Mouse (Mus musculus): ENCODE results near the gene Gm43064. TPM values are rescaled to one million over a fixed set of nuclear protein-coding genes. Genes with fewer than 3 reads are reported as not detected.

Gene Gm43064
- polyA plus RNA-seq, 1 experiment from 2014 or later = not detected

DNA sequence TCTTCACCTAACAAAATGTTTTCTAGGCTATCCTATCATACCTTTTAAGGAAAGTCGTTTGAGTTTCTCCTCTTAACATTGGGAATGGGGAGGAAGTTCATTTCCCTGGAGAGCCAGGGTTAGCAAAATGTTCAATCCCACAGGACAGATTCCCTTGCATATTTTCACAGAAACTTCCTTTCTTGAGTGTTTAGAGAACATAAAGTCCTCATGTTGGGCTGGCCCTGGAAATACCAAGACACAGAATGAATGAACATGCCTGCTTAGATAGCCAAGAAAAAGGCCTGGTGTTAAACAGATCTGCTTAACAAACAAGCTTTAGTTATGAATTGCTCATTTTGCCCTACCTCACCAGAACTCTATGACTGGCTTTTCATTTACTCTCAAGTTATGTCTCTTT, 16.8 kb upstream of the Gm43064 start:
- no peak overlapping the region for H3K4me2 ChIP-seq (replicated peaks; ENCODE audit: low read depth, low read length)
- no peaks in the 10 kb centered on the region for H3K27me3 ChIP-seq (replicated peaks; ENCODE audit: insufficient read depth, low read length)
- ATAC-seq = no peak
- no peak overlapping the region for H3K27ac ChIP-seq (ENCODE audit: low read length)
- no peaks in the 10 kb centered on the region for H3K36me3 ChIP-seq (ENCODE audit: insufficient read depth, low read length)
- no peak for TF ChIP-seq EP300 (IDR thresholded peaks at IDR 0.05)
- H3K9ac ChIP-seq (replicated peaks; ENCODE audit: low read depth) = no peak overlapping the region
- peaks cover 7% of the 10 kb centered on the region for H3K4me1 ChIP-seq (ENCODE audit: insufficient read depth, low read depth, low read length)
- H3K4me3 ChIP-seq (ENCODE audit: low read depth, low read length) = no peak overlapping the region
- no peak for DNase-seq (ENCODE audit: low spot score)
- no peaks in the 10 kb centered on the region for H3K9me3 ChIP-seq (ENCODE audit: low read length)
- 67% methylated on average over 1 of the region's 1 CpGs for WGBS

- Histone ChIP-seq H3K4me1 (ENCODE audit: insufficient read depth, low read depth, low read length) (no peaks in the 10 kb centered on the region), H3K27ac (ENCODE audit: low read length) (no peak overlapping the region), H3K9ac (replicated peaks; ENCODE audit: low read depth) (no peak overlapping the region), H3K4me3 (ENCODE audit: low read depth, low read length) (no peak overlapping the region), H3K9me3 (ENCODE audit: low read length) (no peaks in the 10 kb centered on the region), H3K36me3 (ENCODE audit: insufficient read depth, low read length) (no peaks in the 10 kb centered on the region), H3K27me3 (replicated peaks; ENCODE audit: insufficient read depth, low read length) (no peaks in the 10 kb centered on the region), H3K4me2 (replicated peaks; ENCODE audit: low read depth, low read length) (no peak overlapping the region)
- 56% methylated on average over 2 of the region's 2 CpGs for WGBS
- TF ChIP-seq CTCF (IDR thresholded peaks at IDR 0.05) (no peak), EP300 (IDR thresholded peaks at IDR 0.05) (no peak)
- DNase-seq (ENCODE audit: low spot score) (no peak), ATAC-seq (no peak)
Measured at GRCm38 (mm10) chr3:103796389-103796788, 13.0 kb upstream of the Gm43064 start.

DNA sequence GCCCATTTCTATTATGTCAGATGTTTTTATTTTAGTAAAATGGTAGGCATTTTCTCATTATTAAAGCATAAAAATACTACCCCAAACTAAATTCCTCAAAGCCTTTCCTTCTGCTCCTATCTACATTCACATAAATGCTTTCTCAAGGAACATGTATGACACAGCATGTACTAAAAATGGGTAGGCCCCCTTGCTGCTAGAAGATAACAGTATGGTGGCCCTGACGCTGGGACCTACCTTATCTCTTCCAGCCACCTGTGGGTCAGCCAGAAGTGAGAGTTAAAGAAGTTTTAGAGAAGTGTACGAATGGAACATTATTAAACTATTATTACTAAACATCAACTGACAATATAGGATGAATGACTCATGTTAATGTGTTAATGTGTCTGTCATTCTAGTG, 9.9 kb upstream of the Gm43064 start:
- ATAC-seq = no peak

GRCm38 (mm10) chr3:103801631-103802531, 7.5 kb upstream of the Gm43064 start:
- H3K9me3 ChIP-seq (ENCODE audit: low read length) = no peaks in the 10 kb centered on the region
- TF ChIP-seq CTCF (IDR thresholded peaks at IDR 0.05) (no peak), EP300 (IDR thresholded peaks at IDR 0.05) (peak; percentile 81)
- DNase-seq (ENCODE audit: low spot score) = peak; percentile 99
- H3K4me3 ChIP-seq (ENCODE audit: low read depth, low read length) = no peak overlapping the region; the same call in 1 of the 2 replicates
- 7% methylated on average over 10 of the region's 10 CpGs for WGBS
- H3K4me2 ChIP-seq (replicated peaks; ENCODE audit: low read depth, low read length) = peak overlapping the region; percentile 33
- no peaks in the 10 kb centered on the region for H3K36me3 ChIP-seq (ENCODE audit: insufficient read depth, low read length)
- H3K27me3 ChIP-seq (replicated peaks; ENCODE audit: insufficient read depth, low read length) = no peaks in the 10 kb centered on the region
- H3K27ac ChIP-seq (ENCODE audit: low read length) = peak overlapping the region; percentile 90
- no peak overlapping the region for H3K9ac ChIP-seq (replicated peaks; ENCODE audit: low read depth)
- H3K4me1 ChIP-seq (ENCODE audit: insufficient read depth, low read depth, low read length) = peaks cover 13% of the 10 kb centered on the region
- peak; percentile 96 for ATAC-seq

More for the DNA sequence above, 9.9 kb upstream of the Gm43064 start:
- H3K9me3 ChIP-seq (ENCODE audit: low read length) = no peaks in the 10 kb centered on the region
- no peak overlapping the region for H3K4me2 ChIP-seq (replicated peaks; ENCODE audit: low read depth, low read length)
- no peak for TF ChIP-seq CTCF (IDR thresholded peaks at IDR 0.05)
- peak; percentile 16; the same call in 1 of the 2 replicates for TF ChIP-seq EP300 (IDR thresholded peaks at IDR 0.05)
- H3K27me3 ChIP-seq (replicated peaks; ENCODE audit: insufficient read depth, low read length) = no peaks in the 10 kb centered on the region
- no peak for DNase-seq (ENCODE audit: low spot score)
- H3K4me1 ChIP-seq (ENCODE audit: insufficient read depth, low read depth, low read length) = peaks cover 13% of the 10 kb centered on the region
- 57% methylated on average over 2 of the region's 2 CpGs for WGBS
- H3K4me3 ChIP-seq (ENCODE audit: low read depth, low read length) = no peak overlapping the region
- no peaks in the 10 kb centered on the region for H3K36me3 ChIP-seq (ENCODE audit: insufficient read depth, low read length)
- H3K27ac ChIP-seq (ENCODE audit: low read length) = no peak overlapping the region
- no peak overlapping the region for H3K9ac ChIP-seq (replicated peaks; ENCODE audit: low read depth)

DNA sequence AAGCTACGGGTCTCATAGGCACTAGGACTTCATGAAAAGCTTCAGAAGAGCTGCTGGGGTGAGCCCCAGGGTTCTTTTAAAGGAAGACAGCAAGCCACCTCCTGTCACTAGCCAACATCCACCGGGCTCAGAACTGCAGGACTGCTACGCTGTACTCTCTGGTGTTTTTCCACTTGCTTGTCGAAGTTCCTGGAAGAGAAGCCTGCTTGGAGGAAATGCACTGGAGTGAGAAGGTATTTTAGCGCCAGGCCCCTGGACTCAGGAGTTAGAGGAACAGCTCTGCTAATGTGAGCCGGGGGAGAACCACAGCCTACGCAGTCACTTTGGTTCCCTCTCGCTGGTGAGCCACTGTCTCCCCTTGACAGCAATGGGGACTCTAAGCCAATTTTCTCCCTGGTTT, 6.5 kb upstream of the Gm43064 start:
- H3K4me3 ChIP-seq (ENCODE audit: low read depth, low read length) = no peak overlapping the region
- ATAC-seq (no peak), DNase-seq (ENCODE audit: low spot score) (no peak)
- no peak for TF ChIP-seq CTCF (IDR thresholded peaks at IDR 0.05)
- no peak for TF ChIP-seq EP300 (IDR thresholded peaks at IDR 0.05)
- no peaks in the 10 kb centered on the region for H3K27me3 ChIP-seq (replicated peaks; ENCODE audit: insufficient read depth, low read length)
- no peaks in the 10 kb centered on the region for H3K9me3 ChIP-seq (ENCODE audit: low read length)
- no peaks in the 10 kb centered on the region for H3K36me3 ChIP-seq (ENCODE audit: insufficient read depth, low read length)
- peak overlapping the region; percentile 90 for H3K27ac ChIP-seq (ENCODE audit: low read length)
- WGBS = 70% methylated on average over 8 of the region's 8 CpGs
- H3K4me1 ChIP-seq (ENCODE audit: insufficient read depth, low read depth, low read length) = peaks cover 13% of the 10 kb centered on the region
- no peak overlapping the region for H3K4me2 ChIP-seq (replicated peaks; ENCODE audit: low read depth, low read length)
- no peak overlapping the region for H3K9ac ChIP-seq (replicated peaks; ENCODE audit: low read depth)

DNA sequence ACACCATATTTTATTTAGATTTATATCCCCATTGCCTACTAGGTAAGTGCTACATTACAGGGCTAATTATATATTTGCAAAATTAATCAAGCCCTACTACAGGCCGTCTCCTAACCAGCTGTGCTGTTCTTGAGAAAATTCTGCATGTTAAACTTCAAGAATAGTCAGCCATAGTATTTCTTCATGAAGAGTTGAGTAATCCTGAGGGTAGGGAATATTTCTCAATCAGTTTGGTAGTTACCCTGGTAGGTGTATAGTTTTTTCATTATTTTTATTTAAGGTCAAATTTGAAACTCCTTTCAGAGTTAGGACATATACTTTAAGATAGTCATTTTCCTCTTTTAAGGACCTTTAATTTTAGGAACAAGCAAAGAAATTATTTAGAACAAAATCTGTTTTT, 3.7 kb upstream of the Gm43064 start:
- ATAC-seq = no peak
- Histone ChIP-seq H3K36me3 (ENCODE audit: insufficient read depth, low read length) (no peaks in the 10 kb centered on the region), H3K9me3 (ENCODE audit: low read length) (no peaks in the 10 kb centered on the region), H3K4me2 (replicated peaks; ENCODE audit: low read depth, low read length) (no peak overlapping the region), H3K4me3 (ENCODE audit: low read depth, low read length) (no peak overlapping the region), H3K27ac (ENCODE audit: low read length) (peak overlapping the region; percentile 26; the same call in 1 of the 2 replicates), H3K9ac (replicated peaks; ENCODE audit: low read depth) (no peak overlapping the region), H3K27me3 (replicated peaks; ENCODE audit: insufficient read depth, low read length) (no peaks in the 10 kb centered on the region), H3K4me1 (ENCODE audit: insufficient read depth, low read depth, low read length) (peaks cover 20% of the 10 kb centered on the region)
- TF ChIP-seq EP300 (IDR thresholded peaks at IDR 0.05) (peak; percentile 30; the same call in 1 of the 2 replicates), CTCF (IDR thresholded peaks at IDR 0.05) (no peak)
- 60% methylated on average over 1 of the region's 1 CpGs for WGBS
- DNase-seq (ENCODE audit: low spot score) = peak; percentile 73
